Mouse (Mus musculus) testis, adult 2 months (tissue): ENCODE results near the gene Fbxl7.

Experiments used
- CTCF ChIP-seq: fragments of 200-500 bp; IDR thresholded peaks from 2 replicates; pipeline ENCODE4 v1.5.1; 2012; ENCODE audit warnings: low read depth, mild to moderate bottlenecking, inconsistent platforms, low read length, moderate library complexity; ENCODE audit not compliant: control insufficient read depth, insufficient read depth, insufficient replicate concordance
- POLR2A ChIP-seq: fragments of 200-500 bp; IDR thresholded peaks from 2 replicates; pipeline ENCODE4 v1.6.1; 2012; ENCODE audit warnings: low read depth, mild to moderate bottlenecking, inconsistent platforms, low read length, moderate library complexity; ENCODE audit not compliant: control insufficient read depth

GRCm38 (mm10) chr15:26842216-26842615 is 53.2 kb downstream of the Fbxl7 start:
- no peak for TF ChIP-seq CTCF
- no peak for TF ChIP-seq POLR2A
